Mouse (Mus musculus) adrenal gland, adult 2 months (tissue): Measurements from ENCODE around the gene I0C0044D17Rik. TPM values are rescaled to one million over a fixed set of nuclear protein-coding genes. Genes with fewer than 3 reads are reported as not detected.

Experiments used
- DNase-seq: peaks from one replicate; pipeline ENCODE4 v3.0.0; 2021
- polyA plus RNA-seq: library from polyadenylated mRNA; depleted of rRNA; stranded (reverse); fragments of >200 nt; gene quantifications from 2 replicates; pipeline ENCODE4 v1.2.3, GENCODE M21; 2012
- total RNA-seq, 2 experiments: library from RNA; stranded (reverse); gene quantifications; 2 replicates each; pipeline ENCODE4 v1.2.3; 2021

Gene I0C0044D17Rik
- total and polyA plus RNA-seq, 3 experiments = not detected

- no peak for DNase-seq
These were observed 8.1 kb upstream of the I0C0044D17Rik start for GRCm38 (mm10) chr4:98831726-98832125.

- no peak for DNase-seq
These were observed 3.1 kb upstream of the I0C0044D17Rik start for GRCm38 (mm10) chr4:98826701-98827100.

- no peak for DNase-seq
These were observed 593 bp downstream of the I0C0044D17Rik start for GRCm38 (mm10) chr4:98823047-98823446.

- no peak for DNase-seq
These were observed 1.2 kb downstream of the I0C0044D17Rik start for GRCm38 (mm10) chr4:98822478-98822877.

- DNase-seq = peak; percentile 79
These were observed 4.4 kb downstream of the I0C0044D17Rik start for GRCm38 (mm10) chr4:98819216-98819755.

GRCm38 (mm10) chr4:98817184-98817911 lies 6.3 kb downstream of the I0C0044D17Rik start, which contains the start of gene Kank4:
Gene Kank4 (minus strand): TSS chr4:98817537.
- peak; percentile 70 for DNase-seq

GRCm38 (mm10) chr4:98816807-98817183 lies 6.8 kb downstream of the I0C0044D17Rik start:
- peak; percentile 35 for DNase-seq

- no peak for DNase-seq
These were observed 17.3 kb downstream of the I0C0044D17Rik start for GRCm38 (mm10) chr4:98806306-98806705.

- no peak for DNase-seq
These were observed 18.2 kb downstream of the I0C0044D17Rik start for GRCm38 (mm10) chr4:98805291-98806048.

GRCm38 (mm10) chr4:98804476-98805134 lies 19.0 kb downstream of the I0C0044D17Rik start:
- DNase-seq = no peak

- no peak for DNase-seq
These were observed 21.9 kb downstream of the I0C0044D17Rik start for GRCm38 (mm10) chr4:98801775-98802174.

GRCm38 (mm10) chr4:98800824-98801223 lies 22.8 kb downstream of the I0C0044D17Rik start:
- no peak for DNase-seq

GRCm38 (mm10) chr4:98796591-98797341 lies 26.9 kb downstream of the I0C0044D17Rik start:
- no peak for DNase-seq

- DNase-seq = no peak
These were observed 28.4 kb downstream of the I0C0044D17Rik start for GRCm38 (mm10) chr4:98795241-98795640.

GRCm38 (mm10) chr4:98793486-98793885 lies 30.2 kb downstream of the I0C0044D17Rik start:
- DNase-seq = no peak

- DNase-seq = no peak
These were observed 32.9 kb downstream of the I0C0044D17Rik start for GRCm38 (mm10) chr4:98790721-98791120.

GRCm38 (mm10) chr4:98789861-98790311 lies 33.8 kb downstream of the I0C0044D17Rik start:
- no peak for DNase-seq

GRCm38 (mm10) chr4:98789133-98789765 lies 34.4 kb downstream of the I0C0044D17Rik start:
- no peak for DNase-seq

- DNase-seq = no peak
These were observed 37.4 kb downstream of the I0C0044D17Rik start for GRCm38 (mm10) chr4:98786281-98786680.

GRCm38 (mm10) chr4:98785851-98786250 lies 37.8 kb downstream of the I0C0044D17Rik start:
- no peak for DNase-seq

- DNase-seq = no peak
These were observed 45.4 kb downstream of the I0C0044D17Rik start for GRCm38 (mm10) chr4:98778219-98778618.
